Mouse (Mus musculus): Measurements from ENCODE around the gene Olfr1462. TPM values are rescaled to one million over a fixed set of nuclear protein-coding genes. Genes with fewer than 3 reads are reported as not detected.

The Olfr1462 gene
- total RNA-seq (2021), result not detected

GRCm38 (mm10) chr19:13185434-13185833, at the start of gene Olfr1462:
TSS of gene Olfr1462 (plus strand) at chr19:13185734.
- intact Hi-C loops (cut with DNase I), result no loop called here

GRCm38 (mm10) chr19:13149449-13149848, 36.1 kb upstream of the Olfr1462 start, which contains the start of gene Olfr1459:
TSS of gene Olfr1459 (minus strand) at chr19:13149549.
- intact Hi-C loops (cut with DNase I), result no loop called here
- DNase-seq (ENCODE audit: low spot score in 2 of 2), result no peak

More at GRCm38 (mm10) chr19:13185434-13185833, at the start of gene Olfr1462:
- DNase-seq (ENCODE audit: low spot score in 2 of 2), result no peak

GRCm38 (mm10) chr19:13162700-13163099, 22.8 kb upstream of the Olfr1462 start, which contains the start of gene Olfr1461:
TSS of gene Olfr1461 (plus strand) at chr19:13163000.
- DNase-seq (ENCODE audit: low spot score in 2 of 2), result no peak
- intact Hi-C loops (cut with DNase I), result no loop called here

GRCm38 (mm10) chr19:13221666-13222065, 36.1 kb downstream of the Olfr1462 start:
- intact Hi-C loops (cut with DNase I), result no loop called here

GRCm38 (mm10) chr19:13231028-13231427, 45.5 kb downstream of the Olfr1462 start, which contains the start of gene Olfr1463:
TSS of gene Olfr1463 (plus strand) at chr19:13231328.
- no peak for DNase-seq (ENCODE audit: low spot score in 2 of 2)
- intact Hi-C loops (cut with DNase I), result no loop called here

More at GRCm38 (mm10) chr19:13221666-13222065, 36.1 kb downstream of the Olfr1462 start:
- no peak for DNase-seq (ENCODE audit: low spot score in 2 of 2)

Other genes starting within 250 kb of the Olfr1462 start
- not detected for gene Olfr1450, start 235.5 kb upstream of the Olfr1462 start, total RNA-seq (2021)
- not detected for gene Olfr1451, start 190.7 kb upstream of the Olfr1462 start, total RNA-seq (2021)
- gene Olfr1453, start 157.4 kb upstream of the Olfr1462 start, total RNA-seq (2021), result not detected
- not detected for gene Olfr1454, start 125.1 kb upstream of the Olfr1462 start, total RNA-seq (2021)
- gene Olfr1457, start 87.8 kb upstream of the Olfr1462 start, total RNA-seq (2021), result not detected
- gene Olfr1458, start 79.0 kb upstream of the Olfr1462 start, total RNA-seq (2021), result not detected
- under 1 TPM; 0.05 to 0.21 TPM for gene Olfr1459, start 36.2 kb upstream of the Olfr1462 start, total RNA-seq (2021)
- gene Olfr1461, start 22.7 kb upstream of the Olfr1462 start, total RNA-seq (2021), result not detected
- not detected for gene Olfr1463, start 45.6 kb downstream of the Olfr1462 start, total RNA-seq (2021)
- not detected for gene Olfr1465, start 129.8 kb downstream of the Olfr1462 start, total RNA-seq (2021)
- not detected for gene Olfr1466, start 153.1 kb downstream of the Olfr1462 start, total RNA-seq (2021)
- gene Olfr1467, start 176.5 kb downstream of the Olfr1462 start, total RNA-seq (2021), result not detected
- gene Olfr1469, start 222.1 kb downstream of the Olfr1462 start, total RNA-seq (2021), result not detected